Mouse (Mus musculus): ENCODE data around the gene Drap1. TPM values are rescaled to one million over a fixed set of nuclear protein-coding genes. Genes with fewer than 3 reads are reported as not detected.

Drap1 gene
- 169 and 195 TPM in 2 replicates for polyA plus RNA-seq (2011; ENCODE audit: insufficient read depth, insufficient read length, low replicate concordance, missing spikeins)

DNA sequence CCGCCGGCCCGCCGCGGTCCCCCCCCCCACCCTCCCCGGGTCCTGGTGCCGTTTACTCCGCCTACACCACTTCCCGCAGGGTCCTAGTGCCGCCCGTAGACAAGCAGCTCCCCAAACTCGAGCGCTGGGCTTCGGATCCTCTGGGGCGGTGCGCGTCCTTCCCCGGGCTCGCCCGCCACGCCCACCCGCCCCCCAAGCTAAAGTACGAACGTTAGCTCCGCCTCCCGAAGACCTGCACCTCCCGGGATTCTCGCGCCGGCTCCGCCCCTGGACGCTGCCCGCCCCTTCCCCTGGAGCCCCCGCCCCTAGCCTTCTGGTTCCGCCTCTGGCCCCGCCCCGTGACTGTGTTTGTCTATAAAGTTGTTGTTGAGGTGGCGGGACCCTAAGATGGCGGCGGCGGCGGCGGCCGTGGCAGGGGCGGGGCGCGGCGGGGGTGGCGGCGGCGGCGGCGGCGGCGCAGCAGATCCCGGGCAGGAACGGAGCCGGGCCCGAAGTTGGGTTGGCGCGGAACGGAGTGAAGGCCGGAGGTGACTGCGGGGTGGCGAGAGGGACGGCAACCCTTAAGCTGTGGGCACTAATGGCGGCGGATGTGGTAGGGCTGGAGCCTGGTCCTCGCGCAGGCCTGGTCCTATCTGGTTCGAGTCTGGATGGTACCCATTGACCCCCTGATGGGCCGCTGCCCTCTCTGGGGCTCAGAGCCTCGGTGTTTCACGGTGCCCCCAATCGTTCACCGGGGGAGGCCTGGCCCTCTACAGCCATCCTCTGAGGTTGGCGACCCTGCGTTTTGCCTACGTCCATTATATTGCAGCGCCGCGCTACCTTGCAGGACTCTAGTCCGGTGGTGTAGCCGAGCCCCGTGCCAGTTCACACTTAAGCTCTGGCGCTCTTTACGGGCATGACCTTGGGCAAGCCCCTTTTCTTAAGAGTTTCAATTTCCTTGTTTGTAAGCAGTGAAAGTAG lies at the start of gene Drap1, which contains the start of gene AI837181:
Gene Drap1 (minus strand): TSS at position 198 of the 960 bp plus-strand sequence.
Gene AI837181 (plus strand): TSS at position 363 of the 960 bp plus-strand sequence.
- peak within 1 kb of the TSS; percentile 100 for H3K4me3 ChIP-seq (replicated peaks; ENCODE audit: control insufficient read depth, low read depth, low read length)
- under 1% methylated on average over 85 of the region's 87 CpGs for WGBS
- H3K27ac ChIP-seq (ENCODE audit: control insufficient read depth, insufficient read depth, low read depth, low read length, poor library complexity): peak within 1 kb of the TSS; percentile 86
- no peak for TF ChIP-seq CTCF (IDR thresholded peaks at IDR 0.05; ENCODE audit: control insufficient read depth, insufficient read depth, low read length)
- peak; percentile 43; the same call in 1 of the 2 replicates for TF ChIP-seq POLR2A (IDR thresholded peaks at IDR 0.05; ENCODE audit: borderline replicate concordance, control insufficient read depth, low read depth, low read length)
- H3K4me1 ChIP-seq (ENCODE audit: control insufficient read depth, insufficient read depth, low read length): no peaks in the 10 kb centered on the region; the same call in 1 of the 2 replicates

GRCm38 (mm10) chr19:5473720-5474119 lies 48.9 kb upstream of the Drap1 start, which contains the start of gene Efemp2:
Gene Efemp2 (plus strand): TSS chr19:5473954.
- WGBS: 18% methylated on average over 22 of the region's 22 CpGs
- Histone ChIP-seq H3K4me3 (replicated peaks; ENCODE audit: control insufficient read depth, low read depth, low read length) (no peak within 1 kb of the TSS), H3K27ac (ENCODE audit: control insufficient read depth, insufficient read depth, low read depth, low read length, poor library complexity) (no peak within 1 kb of the TSS), H3K4me1 (ENCODE audit: control insufficient read depth, insufficient read depth, low read length) (no peaks in the 10 kb centered on the region)
- TF ChIP-seq POLR2A (IDR thresholded peaks at IDR 0.05; ENCODE audit: borderline replicate concordance, control insufficient read depth, low read depth, low read length) (peak; percentile 33; the same call in 1 of the 2 replicates), CTCF (IDR thresholded peaks at IDR 0.05; ENCODE audit: control insufficient read depth, insufficient read depth, low read length) (no peak)

- H3K4me3 ChIP-seq (replicated peaks; ENCODE audit: control insufficient read depth, low read depth, low read length): no peak overlapping the region
- 64% methylated on average over 3 of the region's 3 CpGs for WGBS
- no peak overlapping the region for H3K27ac ChIP-seq (ENCODE audit: control insufficient read depth, insufficient read depth, low read depth, low read length, poor library complexity)
- no peak for TF ChIP-seq POLR2A (IDR thresholded peaks at IDR 0.05; ENCODE audit: borderline replicate concordance, control insufficient read depth, low read depth, low read length)
- TF ChIP-seq CTCF (IDR thresholded peaks at IDR 0.05; ENCODE audit: control insufficient read depth, insufficient read depth, low read length): no peak
- no peaks in the 10 kb centered on the region for H3K4me1 ChIP-seq (ENCODE audit: control insufficient read depth, insufficient read depth, low read length)
Measured at GRCm38 (mm10) chr19:5472857-5473256, 48.1 kb upstream of the Drap1 start.

- H3K4me3 ChIP-seq (replicated peaks; ENCODE audit: control insufficient read depth, low read depth, low read length): no peak overlapping the region
- H3K4me1 ChIP-seq (ENCODE audit: control insufficient read depth, insufficient read depth, low read length): no peaks in the 10 kb centered on the region
- no peak overlapping the region for H3K27ac ChIP-seq (ENCODE audit: control insufficient read depth, insufficient read depth, low read depth, low read length, poor library complexity)
- 66% methylated on average over 5 of the region's 5 CpGs for WGBS
- TF ChIP-seq POLR2A (IDR thresholded peaks at IDR 0.05; ENCODE audit: borderline replicate concordance, control insufficient read depth, low read depth, low read length) (no peak), CTCF (IDR thresholded peaks at IDR 0.05; ENCODE audit: control insufficient read depth, insufficient read depth, low read length) (no peak)
Measured at GRCm38 (mm10) chr19:5471846-5472245, 47.1 kb upstream of the Drap1 start.

GRCm38 (mm10) chr19:5468374-5468773 lies 43.6 kb upstream of the Drap1 start, which contains the start of gene Ctsw:
Gene Ctsw (minus strand): TSS chr19:5468507.
- WGBS: 13% methylated on average over 5 of the region's 5 CpGs
- Histone ChIP-seq H3K27ac (ENCODE audit: control insufficient read depth, insufficient read depth, low read depth, low read length, poor library complexity) (no peak within 1 kb of the TSS), H3K4me3 (replicated peaks; ENCODE audit: control insufficient read depth, low read depth, low read length) (no peak within 1 kb of the TSS), H3K4me1 (ENCODE audit: control insufficient read depth, insufficient read depth, low read length) (no peaks in the 10 kb centered on the region)
- TF ChIP-seq CTCF (IDR thresholded peaks at IDR 0.05; ENCODE audit: control insufficient read depth, insufficient read depth, low read length) (no peak), POLR2A (IDR thresholded peaks at IDR 0.05; ENCODE audit: borderline replicate concordance, control insufficient read depth, low read depth, low read length) (no peak)

DNA sequence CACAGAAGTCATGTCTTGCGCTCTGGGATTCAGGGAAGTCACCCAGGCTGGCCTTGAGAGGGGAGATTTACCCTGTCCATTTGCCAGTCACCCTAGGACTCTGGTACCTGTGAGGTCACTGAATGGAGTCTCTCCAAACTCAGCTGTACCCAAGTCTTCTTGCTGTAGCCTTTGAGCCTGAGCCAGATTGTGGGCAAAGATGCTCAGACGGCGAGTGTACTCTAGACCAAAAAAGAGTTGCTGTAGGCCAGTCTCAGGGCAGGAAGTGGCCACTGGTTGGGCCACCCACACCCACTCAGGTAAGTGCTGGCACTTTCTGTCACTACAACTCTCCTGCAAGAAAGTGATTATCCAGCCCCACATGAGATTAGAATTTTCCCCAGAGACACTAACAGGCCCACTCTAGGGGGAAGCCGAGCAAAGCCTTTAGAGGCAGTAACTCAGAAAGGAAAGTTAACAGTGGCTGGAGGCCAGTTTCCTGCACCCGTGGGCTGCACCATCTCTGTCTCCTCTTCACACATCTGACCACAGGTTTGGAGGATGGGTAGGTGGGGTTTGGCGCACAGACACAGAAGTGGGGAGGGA lies 42.2 kb upstream of the Drap1 start:
- no peak overlapping the region for H3K27ac ChIP-seq (ENCODE audit: control insufficient read depth, insufficient read depth, low read depth, low read length, poor library complexity)
- 57% methylated on average over 6 of the region's 6 CpGs for WGBS
- no peaks in the 10 kb centered on the region for H3K4me1 ChIP-seq (ENCODE audit: control insufficient read depth, insufficient read depth, low read length)
- TF ChIP-seq CTCF (IDR thresholded peaks at IDR 0.05; ENCODE audit: control insufficient read depth, insufficient read depth, low read length) (no peak), POLR2A (IDR thresholded peaks at IDR 0.05; ENCODE audit: borderline replicate concordance, control insufficient read depth, low read depth, low read length) (no peak)
- H3K4me3 ChIP-seq (replicated peaks; ENCODE audit: control insufficient read depth, low read depth, low read length): no peak overlapping the region

DNA sequence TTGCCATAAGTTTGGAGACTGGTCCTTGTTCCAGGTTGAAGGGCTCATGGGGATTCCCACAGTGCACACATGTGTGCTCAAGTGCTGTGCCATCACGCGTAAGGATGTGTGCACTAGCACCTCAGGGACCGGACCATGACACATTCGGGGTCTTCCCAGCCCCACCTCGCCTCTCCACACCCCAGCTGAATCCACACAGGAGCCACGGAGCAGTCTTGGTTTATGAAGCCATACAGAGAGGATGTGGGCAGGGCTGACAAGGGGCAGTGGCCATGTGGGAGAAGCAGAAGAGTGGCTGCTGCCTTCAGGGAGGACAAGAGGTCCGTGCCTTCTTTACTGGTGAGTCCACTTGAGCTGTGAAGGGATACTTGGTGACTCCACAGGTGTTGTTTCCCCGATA lies 40.3 kb upstream of the Drap1 start:
- no peak for TF ChIP-seq CTCF (IDR thresholded peaks at IDR 0.05; ENCODE audit: control insufficient read depth, insufficient read depth, low read length)
- no peak for TF ChIP-seq POLR2A (IDR thresholded peaks at IDR 0.05; ENCODE audit: borderline replicate concordance, control insufficient read depth, low read depth, low read length)
- H3K4me1 ChIP-seq (ENCODE audit: control insufficient read depth, insufficient read depth, low read length): no peaks in the 10 kb centered on the region
- no peak overlapping the region for H3K4me3 ChIP-seq (replicated peaks; ENCODE audit: control insufficient read depth, low read depth, low read length)
- WGBS: 89% methylated on average over 8 of the region's 8 CpGs
- no peak overlapping the region for H3K27ac ChIP-seq (ENCODE audit: control insufficient read depth, insufficient read depth, low read depth, low read length, poor library complexity)

Measured in bone marrow, adult 2 months (tissue).